Mouse (Mus musculus) limb, embryonic 11.5 days (tissue): ENCODE measurements around the gene Zfp980. TPM values are rescaled to one million over a fixed set of nuclear protein-coding genes. Genes with fewer than 3 reads are reported as not detected.
"Not testable (repeated sequence)": the region's sequence is repeated elsewhere in the genome, so short reads cannot be mapped to it uniquely, and the experiment has no call there.

Experiments used
- ATAC-seq: fragments of 200-750 bp; cut with Nextera tagmentation; 2 replicates; pipeline ENCODE4 v1.8.0; 2017; ENCODE audit warnings: low read depth; ENCODE audit not compliant: insufficient number of reproducible peaks, low FRiP score, low TSS enrichment
- DNase-seq: peaks from one replicate; pipeline ENCODE4 v3.0.0-alpha.2; 2015; ENCODE audit warnings: low spot score
- H3K27ac ChIP-seq: fragments of 300-500 bp; sonication (generic); replicated peaks from 2 replicates; pipeline ENCODE4 v1.5.1; 2014; ENCODE audit warnings: low read depth, mild to moderate bottlenecking, low read length
- H3K27me3 ChIP-seq: fragments of 300-500 bp; sonication (generic); 2 replicates; pipeline ENCODE4 v1.6.1; 2014; ENCODE audit warnings: mild to moderate bottlenecking, low read length, mixed read lengths; ENCODE audit not compliant: control insufficient read depth, insufficient read depth
- H3K36me3 ChIP-seq: fragments of 300-500 bp; sonication (generic); 2 replicates; pipeline ENCODE4 v1.6.1; 2014; ENCODE audit warnings: mild to moderate bottlenecking, low read length, moderate library complexity, mixed read lengths; ENCODE audit not compliant: control insufficient read depth, insufficient read depth
- H3K4me1 ChIP-seq: fragments of 300-500 bp; sonication (generic); 2 replicates; pipeline ENCODE4 v1.6.1; 2014; ENCODE audit warnings: low read length, mixed read lengths; ENCODE audit not compliant: control insufficient read depth, insufficient read depth
- H3K4me2 ChIP-seq: fragments of 300-500 bp; sonication (generic); 2 replicates; pipeline ENCODE4 v1.6.1; 2014; ENCODE audit warnings: low read depth, mild to moderate bottlenecking, moderate library complexity; ENCODE audit not compliant: severe bottlenecking
- H3K4me3 ChIP-seq: fragments of 300-500 bp; sonication (generic); 2 replicates; pipeline ENCODE4 v1.5.1; 2014; ENCODE audit warnings: low read depth, low read length
- H3K9ac ChIP-seq: fragments of 300-500 bp; sonication (generic); 2 replicates; pipeline ENCODE4 v1.6.1; 2014; ENCODE audit warnings: mild to moderate bottlenecking, low read length
- H3K9me3 ChIP-seq: fragments of 300-500 bp; sonication (generic); 2 replicates; pipeline ENCODE4 v1.6.1; 2016; ENCODE audit warnings: low read length; ENCODE audit not compliant: control insufficient read depth
- WGBS: fragments of 180-500 bp; shearing (Covaris S2); extraction: QIAGEN DNeasy Blood & Tissue Kit; methylation state at CpG from one replicate; pipeline ENCODE4 v1.1.7; 2014; 5-methylcytosine and 5-hydroxymethylcytosine counted together
- polyA plus RNA-seq: library from polyadenylated mRNA; unstranded; fragments of >200 nt; fragmentation: Nextera tagmentation; extraction: Ambion mirVana; gene quantifications from 2 replicates; pipeline ENCODE4 v1.2.1, GENCODE M21; 2014

Gene Zfp980
- polyA plus RNA-seq, 1 experiment from 2014 or later, result not detected

DNA sequence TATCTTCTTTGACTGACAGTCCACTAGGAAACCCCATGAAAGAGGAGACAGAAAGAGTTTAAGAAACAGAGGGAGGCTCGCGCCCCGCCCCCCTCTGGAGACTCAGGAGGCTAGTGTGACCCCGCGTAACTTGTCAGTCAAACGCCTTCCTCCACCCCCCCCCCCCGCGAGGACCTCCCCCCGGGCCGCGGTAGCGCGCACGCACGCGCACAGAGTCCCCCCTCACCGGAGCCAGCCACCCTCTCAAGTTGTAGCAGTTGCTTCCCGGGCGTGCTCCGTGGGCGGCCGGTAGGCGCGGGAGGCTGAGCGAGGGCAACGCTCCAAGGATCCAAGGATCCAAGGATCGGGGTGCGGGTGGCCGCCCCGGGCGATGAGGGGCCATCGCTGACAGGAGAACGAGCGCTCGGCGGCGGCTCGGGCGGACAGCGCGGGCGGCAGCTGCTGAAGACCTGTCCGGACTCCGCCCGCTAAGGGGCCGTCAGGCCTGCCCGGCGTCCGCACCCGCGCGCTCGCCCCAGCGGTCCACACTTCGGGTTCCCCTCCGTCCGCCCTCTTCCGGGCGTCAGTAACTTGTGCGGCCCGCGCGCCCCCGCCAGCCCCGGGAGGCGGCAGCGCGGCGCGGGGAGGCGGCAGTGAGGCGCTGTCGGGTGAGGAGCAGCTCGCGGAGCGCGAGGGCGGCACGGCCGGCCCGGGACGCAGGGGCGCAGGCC, 74.6 kb downstream of the Zfp980 start:
- Histone ChIP-seq H3K4me2 (peak overlapping the region; percentile 36; the same call in 1 of the 2 replicates), H3K4me3 (peak overlapping the region; percentile 28; the same call in 1 of the 2 replicates)
- ATAC-seq (peak; percentile 95), DNase-seq (peak; percentile 47)
- H3K27ac ChIP-seq, H3K36me3 ChIP-seq, H3K9ac ChIP-seq, H3K4me1 ChIP-seq, H3K27me3 ChIP-seq, H3K9me3 ChIP-seq: not testable (repeated sequence)
- WGBS, result 2% methylated on average over 42 of the region's 83 CpGs

DNA sequence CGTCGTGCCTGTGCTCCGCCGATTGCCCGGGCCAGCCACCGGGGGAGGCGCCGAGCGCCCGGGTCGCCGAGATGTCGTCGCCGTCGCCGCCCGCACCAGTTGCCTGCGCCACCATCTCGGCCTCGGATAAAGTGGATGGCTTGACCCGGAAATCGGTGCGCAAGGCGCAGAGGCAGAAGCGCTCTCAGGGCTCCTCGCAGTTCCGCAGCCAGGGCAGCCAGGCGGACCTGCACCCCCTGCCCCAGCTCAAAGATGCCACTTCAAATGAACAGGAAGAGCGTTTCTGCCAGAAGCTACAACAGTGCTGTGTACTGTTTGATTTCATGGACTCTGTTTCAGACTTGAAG, 75.1 kb downstream of the Zfp980 start:
- H3K27me3 ChIP-seq, H3K27ac ChIP-seq, H3K9ac ChIP-seq, H3K4me3 ChIP-seq, H3K9me3 ChIP-seq, DNase-seq, H3K36me3 ChIP-seq, ATAC-seq, H3K4me1 ChIP-seq, H3K4me2 ChIP-seq: not testable (repeated sequence)
- WGBS, result no CpG with 5 or more reads among the region's 30 CpGs

Other genes starting within 250 kb of the Zfp980 start
- gene Zfp990, start 159.9 kb upstream of the Zfp980 start, polyA plus RNA-seq, result 0.10 and 0.11 TPM in 2 replicates
- gene Gm13212, start 85.5 kb upstream of the Zfp980 start, polyA plus RNA-seq, result 2.8 and 3.0 TPM in 2 replicates
- gene Zfp986, start 198.1 kb downstream of the Zfp980 start, polyA plus RNA-seq, result not detected in 2 replicates